Mouse (Mus musculus) thymus, postnatal 0 days (tissue): ENCODE measurements around the gene Tbc1d8. TPM values are rescaled to one million over a fixed set of nuclear protein-coding genes. Genes with fewer than 3 reads are reported as not detected.

Experiments used
- DNase-seq: peaks from one replicate; pipeline ENCODE4 v3.0.0-alpha.2; 2015; ENCODE audit warnings: low spot score
- polyA plus RNA-seq: library from polyadenylated mRNA; unstranded; fragments of >200 nt; fragmentation: Nextera tagmentation; extraction: Ambion mirVana; gene quantifications from 2 replicates; pipeline ENCODE4 v1.2.1, GENCODE M21; 2015

The Tbc1d8 gene
- polyA plus RNA-seq, 1 experiment from 2014 or later = 7.4 TPM

- DNase-seq = no peak
Observed at GRCm38 (mm10) chr1:39479254-39479653, 699 bp upstream of the Tbc1d8 start.

GRCm38 (mm10) chr1:39478896-39479200 is 293 bp upstream of the Tbc1d8 start:
- no peak for DNase-seq

- DNase-seq = no peak
Observed at GRCm38 (mm10) chr1:39477064-39477463, 1.5 kb downstream of the Tbc1d8 start.

GRCm38 (mm10) chr1:39476341-39476740 is 2.2 kb downstream of the Tbc1d8 start:
- DNase-seq = no peak

- no peak for DNase-seq
Observed at GRCm38 (mm10) chr1:39474516-39474915, 4.0 kb downstream of the Tbc1d8 start.

GRCm38 (mm10) chr1:39471298-39471902 is 7.2 kb downstream of the Tbc1d8 start:
- DNase-seq = no peak

GRCm38 (mm10) chr1:39468982-39469381 is 9.6 kb downstream of the Tbc1d8 start:
- DNase-seq = no peak

- DNase-seq = no peak
Observed at GRCm38 (mm10) chr1:39466526-39466925, 12.0 kb downstream of the Tbc1d8 start.

GRCm38 (mm10) chr1:39464760-39465159 is 13.8 kb downstream of the Tbc1d8 start:
- DNase-seq = no peak

GRCm38 (mm10) chr1:39462937-39463444 is 15.6 kb downstream of the Tbc1d8 start:
- no peak for DNase-seq

- DNase-seq = no peak
Observed at GRCm38 (mm10) chr1:39462036-39462435, 16.5 kb downstream of the Tbc1d8 start.

GRCm38 (mm10) chr1:39460495-39460894 is 18.1 kb downstream of the Tbc1d8 start:
- no peak for DNase-seq

- DNase-seq = no peak
Observed at GRCm38 (mm10) chr1:39457887-39458874, 20.4 kb downstream of the Tbc1d8 start.

- DNase-seq = no peak
Observed at GRCm38 (mm10) chr1:39456421-39456853, 22.1 kb downstream of the Tbc1d8 start.

- DNase-seq = peak; percentile 21
Observed at GRCm38 (mm10) chr1:39455350-39456023, 23.1 kb downstream of the Tbc1d8 start.

GRCm38 (mm10) chr1:39454783-39455175 is 23.8 kb downstream of the Tbc1d8 start:
- no peak for DNase-seq

- no peak for DNase-seq
Observed at GRCm38 (mm10) chr1:39454108-39454782, 24.3 kb downstream of the Tbc1d8 start.

GRCm38 (mm10) chr1:39452203-39452602 is 26.4 kb downstream of the Tbc1d8 start:
- DNase-seq = no peak

- peak; percentile 62 for DNase-seq
Observed at GRCm38 (mm10) chr1:39450069-39450728, 28.4 kb downstream of the Tbc1d8 start.

GRCm38 (mm10) chr1:39449251-39449790 is 29.2 kb downstream of the Tbc1d8 start:
- peak; percentile 61 for DNase-seq
